Mouse (Mus musculus): ENCODE results near the gene Sema4b. TPM values are rescaled to one million over a fixed set of nuclear protein-coding genes. Genes with fewer than 3 reads are reported as not detected.
A peak's percentile ranks its signal among the peaks of the same experiment; 100 is the strongest.

The Sema4b gene
- total RNA-seq (2014; fragmentation: Nextera tagmentation) (35.6 and 69.0 TPM in 2 replicates), total RNA-seq (2017) (21.7 and 23.9 TPM in 2 replicates), polyA plus RNA-seq (2012) (19.0 and 26.5 TPM in 2 replicates)

DNA sequence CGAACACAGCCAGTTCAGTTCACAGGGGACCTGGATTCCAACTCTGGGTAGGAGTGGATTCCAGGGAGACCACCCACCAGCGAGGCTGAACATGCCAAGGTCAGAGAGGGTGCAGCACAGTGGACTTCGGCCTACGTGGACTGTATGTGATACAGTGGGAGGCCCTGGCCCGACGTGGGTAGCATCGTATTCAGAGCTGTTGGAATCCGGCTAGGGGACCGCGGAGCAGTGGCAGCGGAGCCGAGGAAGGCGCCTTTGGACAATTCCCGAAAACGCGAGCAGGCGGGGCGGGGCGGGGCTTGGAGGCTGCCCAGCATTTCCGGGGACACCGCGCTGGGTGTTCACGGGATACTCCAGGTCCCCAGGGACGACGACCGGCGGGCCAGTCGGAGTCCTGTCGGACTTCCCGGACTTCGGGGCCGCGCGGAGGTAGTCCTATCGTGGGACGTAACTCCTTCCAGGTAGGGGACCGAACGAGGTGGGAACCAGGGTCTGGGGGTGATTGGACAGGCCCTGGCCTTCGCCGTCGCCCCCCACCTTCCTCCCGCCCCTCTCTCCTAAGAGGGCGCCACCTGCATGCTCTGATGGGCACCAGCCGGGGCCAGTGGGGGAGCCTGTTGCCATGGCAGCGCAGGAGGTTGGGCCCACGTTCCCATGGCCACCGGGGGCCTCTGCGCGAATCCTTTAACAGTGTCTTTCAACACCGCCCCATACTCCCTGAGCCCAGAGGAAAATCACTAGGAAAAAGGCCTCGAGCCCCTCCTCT is at the start of gene Sema4b:
Gene Sema4b, plus strand, starts transcription at position 311 of the 766 bp plus-strand sequence.
- TF ChIP-seq CTCF (IDR thresholded peaks at IDR 0.05; ENCODE audit: low read depth, low read length) = no peak
- no peak for TF ChIP-seq GATA2 (IDR thresholded peaks at IDR 0.05; ENCODE audit: borderline replicate concordance, low read depth, low read length)
- TF ChIP-seq TAL1 (conservative IDR thresholded peaks at IDR 0.05; ENCODE audit: low read depth, low read length) = no peak
- peak; percentile 71 for DNase-seq (ENCODE audit: low spot score)
- no peaks in the 10 kb centered on the region for H3K9me3 ChIP-seq (replicated peaks)
- peaks cover 83% of the 10 kb centered on the region for H3K4me1 ChIP-seq (ENCODE audit: insufficient read depth, low read depth, low read length)
- no peaks in the 10 kb centered on the region for H3K27me3 ChIP-seq (ENCODE audit: insufficient read depth, low read length)
- peak within 1 kb of the TSS; percentile 74 for H3K4me3 ChIP-seq (ENCODE audit: low read depth, low read length)
- ATAC-seq (ENCODE audit: extremely low read depth, insufficient number of reproducible peaks, low FRiP score, poor library complexity, severe bottlenecking) = no peak
- no peaks in the 10 kb centered on the region for H3K36me3 ChIP-seq (replicated peaks)

DNA sequence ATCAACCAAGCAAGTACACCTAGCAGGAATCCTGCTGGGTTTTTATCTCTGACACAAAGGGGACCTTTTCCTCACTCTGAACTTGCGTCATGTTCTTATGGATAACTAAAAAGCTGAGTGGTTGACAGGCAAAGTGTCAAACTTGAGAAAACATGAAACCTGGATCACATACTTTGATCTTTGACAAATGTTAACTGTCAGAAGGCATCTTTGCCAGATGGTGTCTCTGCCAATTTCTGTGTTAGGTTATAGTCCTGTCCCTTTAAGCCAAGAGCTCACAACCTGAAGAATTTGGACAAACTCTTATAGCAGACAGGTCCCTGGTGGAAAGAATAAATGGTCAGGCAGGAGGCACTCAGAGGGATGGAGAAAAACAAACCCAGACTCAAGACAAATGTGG is 48.3 kb upstream of the Sema4b start:
- no peak overlapping the region for H3K4me3 ChIP-seq (ENCODE audit: low read depth, low read length)
- no peak for TF ChIP-seq GATA1 (IDR thresholded peaks at IDR 0.05; ENCODE audit: borderline replicate concordance, low read length)
- TF ChIP-seq GATA2 (IDR thresholded peaks at IDR 0.05; ENCODE audit: borderline replicate concordance, low read depth, low read length) = no peak
- TF ChIP-seq TAL1 (conservative IDR thresholded peaks at IDR 0.05; ENCODE audit: low read depth, low read length) = no peak
- no peak for TF ChIP-seq POLR2AphosphoS5 (IDR thresholded peaks at IDR 0.05; ENCODE audit: insufficient replicate concordance, low read depth, low read length)
- TF ChIP-seq CTCF (IDR thresholded peaks at IDR 0.05; ENCODE audit: low read depth, low read length) = no peak
- H3K9me3 ChIP-seq (replicated peaks) = peaks cover 14% of the 10 kb centered on the region
- no peak for ATAC-seq (ENCODE audit: extremely low read depth, insufficient number of reproducible peaks, low FRiP score, poor library complexity, severe bottlenecking)
- no peak for DNase-seq (ENCODE audit: low spot score)
- H3K4me1 ChIP-seq (ENCODE audit: insufficient read depth, low read depth, low read length) = peaks cover 52% of the 10 kb centered on the region
- peaks cover 24% of the 10 kb centered on the region for H3K36me3 ChIP-seq (replicated peaks)
- no peaks in the 10 kb centered on the region for H3K27me3 ChIP-seq (ENCODE audit: insufficient read depth, low read length)

GRCm38 (mm10) chr7:80140815-80141214 is 45.8 kb upstream of the Sema4b start:
- Histone ChIP-seq H3K9me3 (replicated peaks) (peaks cover 14% of the 10 kb centered on the region), H3K4me1 (ENCODE audit: insufficient read depth, low read depth, low read length) (peaks cover 58% of the 10 kb centered on the region), H3K4me3 (ENCODE audit: low read depth, low read length) (peak overlapping the region; percentile 4; the same call in 1 of the 2 replicates), H3K27me3 (ENCODE audit: insufficient read depth, low read length) (no peaks in the 10 kb centered on the region), H3K36me3 (replicated peaks) (peaks cover 28% of the 10 kb centered on the region)
- DNase-seq (ENCODE audit: low spot score) (peak; percentile 47), ATAC-seq (ENCODE audit: extremely low read depth, insufficient number of reproducible peaks, low FRiP score, poor library complexity, severe bottlenecking) (peak; percentile 41; the same call in 1 of the 2 replicates)
- peak; percentile 25; the same call in 1 of the 2 replicates for TF ChIP-seq CTCF (IDR thresholded peaks at IDR 0.05; ENCODE audit: low read depth, low read length)
- TF ChIP-seq GATA1 (IDR thresholded peaks at IDR 0.05; ENCODE audit: borderline replicate concordance, low read length) = no peak

GRCm38 (mm10) chr7:80143331-80144273 is 43.0 kb upstream of the Sema4b start:
- H3K4me1 ChIP-seq (ENCODE audit: insufficient read depth, low read depth, low read length) = peaks cover 81% of the 10 kb centered on the region
- H3K36me3 ChIP-seq (replicated peaks) = peaks cover 17% of the 10 kb centered on the region
- no peaks in the 10 kb centered on the region for H3K9me3 ChIP-seq (replicated peaks)
- H3K27me3 ChIP-seq (ENCODE audit: insufficient read depth, low read length) = no peaks in the 10 kb centered on the region
- peak overlapping the region; percentile 71 for H3K4me3 ChIP-seq (ENCODE audit: low read depth, low read length)
- DNase-seq (ENCODE audit: low spot score) = peak; percentile 75
- TF ChIP-seq CTCF (IDR thresholded peaks at IDR 0.05; ENCODE audit: low read depth, low read length) (no peak), TAL1 (conservative IDR thresholded peaks at IDR 0.05; ENCODE audit: low read depth, low read length) (peak; percentile 77), GATA1 (IDR thresholded peaks at IDR 0.05; ENCODE audit: borderline replicate concordance, low read length) (no peak), GATA2 (IDR thresholded peaks at IDR 0.05; ENCODE audit: borderline replicate concordance, low read depth, low read length) (no peak), POLR2AphosphoS5 (IDR thresholded peaks at IDR 0.05; ENCODE audit: insufficient replicate concordance, low read depth, low read length) (no peak)
- peak; percentile 47 for ATAC-seq (ENCODE audit: extremely low read depth, insufficient number of reproducible peaks, low FRiP score, poor library complexity, severe bottlenecking)

GRCm38 (mm10) chr7:80144695-80145094 is 41.9 kb upstream of the Sema4b start:
- peaks cover 15% of the 10 kb centered on the region for H3K36me3 ChIP-seq (replicated peaks)
- ATAC-seq (ENCODE audit: extremely low read depth, insufficient number of reproducible peaks, low FRiP score, poor library complexity, severe bottlenecking) (no peak), DNase-seq (ENCODE audit: low spot score) (no peak)
- no peaks in the 10 kb centered on the region for H3K9me3 ChIP-seq (replicated peaks)
- H3K4me3 ChIP-seq (ENCODE audit: low read depth, low read length) = no peak overlapping the region; the same call in 1 of the 2 replicates
- H3K27me3 ChIP-seq (ENCODE audit: insufficient read depth, low read length) = no peaks in the 10 kb centered on the region
- H3K4me1 ChIP-seq (ENCODE audit: insufficient read depth, low read depth, low read length) = peaks cover 86% of the 10 kb centered on the region
- TF ChIP-seq CTCF (IDR thresholded peaks at IDR 0.05; ENCODE audit: low read depth, low read length) (no peak), POLR2AphosphoS5 (IDR thresholded peaks at IDR 0.05; ENCODE audit: insufficient replicate concordance, low read depth, low read length) (no peak), GATA1 (IDR thresholded peaks at IDR 0.05; ENCODE audit: borderline replicate concordance, low read length) (no peak), TAL1 (conservative IDR thresholded peaks at IDR 0.05; ENCODE audit: low read depth, low read length) (no peak), GATA2 (IDR thresholded peaks at IDR 0.05; ENCODE audit: borderline replicate concordance, low read depth, low read length) (no peak)

DNA sequence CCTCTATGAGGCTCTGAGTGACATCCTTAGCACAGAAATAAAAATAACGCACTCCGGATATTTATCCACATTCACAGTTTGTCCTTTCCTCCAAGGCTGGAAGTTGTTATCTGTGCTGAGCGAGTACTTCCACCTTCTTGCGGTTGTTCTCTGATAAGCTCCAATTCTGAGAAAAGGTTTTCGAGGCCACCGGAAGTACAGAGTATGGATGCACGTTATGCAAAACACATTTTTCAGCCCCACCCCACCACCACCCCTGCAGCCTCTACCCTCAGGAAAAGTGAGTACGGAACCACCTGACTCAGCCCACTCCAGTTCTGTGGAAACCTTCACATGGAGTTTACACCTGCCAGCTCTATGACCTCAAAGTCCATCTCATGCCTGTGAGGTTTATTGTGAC is 40.6 kb upstream of the Sema4b start:
- TF ChIP-seq TAL1 (conservative IDR thresholded peaks at IDR 0.05; ENCODE audit: low read depth, low read length) = peak; percentile 92
- TF ChIP-seq CTCF (IDR thresholded peaks at IDR 0.05; ENCODE audit: low read depth, low read length) = no peak
- TF ChIP-seq GATA2 (IDR thresholded peaks at IDR 0.05; ENCODE audit: borderline replicate concordance, low read depth, low read length) = no peak
- TF ChIP-seq GATA1 (IDR thresholded peaks at IDR 0.05; ENCODE audit: borderline replicate concordance, low read length) = no peak
- TF ChIP-seq POLR2AphosphoS5 (IDR thresholded peaks at IDR 0.05; ENCODE audit: insufficient replicate concordance, low read depth, low read length) = no peak
- ATAC-seq (ENCODE audit: extremely low read depth, insufficient number of reproducible peaks, low FRiP score, poor library complexity, severe bottlenecking) (peak; percentile 64), DNase-seq (ENCODE audit: low spot score) (peak; percentile 60)
- Histone ChIP-seq H3K4me3 (ENCODE audit: low read depth, low read length) (no peak overlapping the region), H3K36me3 (replicated peaks) (peaks cover 7% of the 10 kb centered on the region), H3K27me3 (ENCODE audit: insufficient read depth, low read length) (no peaks in the 10 kb centered on the region), H3K4me1 (ENCODE audit: insufficient read depth, low read depth, low read length) (peaks cover 85% of the 10 kb centered on the region), H3K9me3 (replicated peaks) (no peaks in the 10 kb centered on the region)

Data from G1E (cell line).